Mouse (Mus musculus) thymus, adult 2 months (tissue): ENCODE measurements around the gene Itgb5.

ENCODE experiments used
- CTCF ChIP-seq: fragments of 200-500 bp; IDR thresholded peaks from 2 replicates; pipeline ENCODE4 v1.5.1; 2012; ENCODE audit warnings: mild to moderate bottlenecking, control low read depth, low read length, moderate library complexity, borderline replicate concordance; ENCODE audit not compliant: control insufficient read depth, poor library complexity, insufficient read depth; ENCODE audit errors: extremely low read depth
- POLR2A ChIP-seq: fragments of 200-500 bp; IDR thresholded peaks from 2 replicates; pipeline ENCODE4 v1.6.1; 2012; ENCODE audit warnings: mild to moderate bottlenecking, low read length, control low read depth, moderate library complexity; ENCODE audit not compliant: control insufficient read depth, poor library complexity, insufficient read depth; ENCODE audit errors: extremely low read depth

DNA sequence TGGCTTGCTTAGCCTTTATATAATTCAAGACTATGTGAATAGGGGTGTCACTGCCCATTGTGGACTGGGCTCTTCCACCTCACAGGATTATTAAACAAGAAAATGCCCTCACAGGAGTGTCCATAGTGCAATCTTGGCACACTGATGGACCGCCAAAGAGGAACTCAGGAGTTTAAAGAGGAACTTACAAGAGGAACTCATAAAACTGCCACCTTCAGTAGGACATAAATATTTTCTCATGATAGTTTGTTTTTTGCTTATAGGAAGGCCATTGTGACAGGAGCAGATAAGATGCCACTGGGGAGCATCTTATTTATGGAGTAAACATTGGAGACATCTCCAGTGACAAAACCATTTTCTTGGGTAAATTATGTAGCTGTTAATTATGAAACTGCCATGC lies 125.3 kb downstream of the Itgb5 start:
- TF ChIP-seq CTCF = no peak
- no peak for TF ChIP-seq POLR2A
